Mouse (Mus musculus): Measurements from ENCODE around the gene Tcte2. TPM values are rescaled to one million over a fixed set of nuclear protein-coding genes. Genes with fewer than 3 reads are reported as not detected.

Tcte2 gene
- total RNA-seq, 2 experiments from 2014 or later, result 15.1 to 17.0 TPM

DNA sequence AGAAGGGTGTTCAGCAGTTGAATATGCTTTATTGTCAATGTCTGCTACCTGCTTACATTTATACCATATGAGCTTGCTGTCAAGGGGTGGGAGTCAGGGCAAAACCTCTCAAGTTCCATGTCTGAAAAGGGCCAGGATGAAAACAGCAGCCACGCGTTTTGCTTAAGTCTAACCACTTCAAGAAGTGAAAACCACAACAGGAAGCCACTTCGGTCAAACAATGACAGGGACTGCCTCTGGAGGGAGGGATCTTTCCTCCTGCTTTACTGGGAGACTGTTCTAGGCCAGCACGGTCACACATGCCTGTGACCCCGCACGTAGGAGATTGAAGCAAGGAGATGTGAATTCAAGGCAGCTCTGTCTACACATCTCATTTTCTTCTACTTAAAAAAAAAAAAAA lies 15.3 kb downstream of the Tcte2 start:
- no peak for DNase-seq (ENCODE audit: low spot score in 2 of 2)

DNA sequence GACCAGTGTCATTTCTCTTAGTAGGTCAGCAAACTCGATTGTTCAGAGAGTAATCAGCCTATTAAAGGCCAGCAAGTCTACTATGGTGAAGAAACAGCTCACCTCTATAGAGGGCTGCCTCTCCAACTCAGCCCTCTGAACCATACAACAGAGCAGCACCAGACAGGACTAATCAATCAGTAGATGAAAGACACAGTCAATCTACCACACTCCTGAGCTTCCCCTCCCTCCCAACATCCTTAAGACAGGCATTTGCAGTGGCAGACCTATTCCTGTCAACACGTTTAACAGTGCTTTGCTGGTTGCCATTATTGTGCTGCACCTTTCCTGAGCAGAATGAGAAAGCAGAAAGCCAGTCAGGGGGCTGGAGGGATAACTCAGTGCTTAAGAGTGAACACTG lies 16.3 kb downstream of the Tcte2 start:
- no peak for DNase-seq (ENCODE audit: low spot score in 2 of 2)

DNA sequence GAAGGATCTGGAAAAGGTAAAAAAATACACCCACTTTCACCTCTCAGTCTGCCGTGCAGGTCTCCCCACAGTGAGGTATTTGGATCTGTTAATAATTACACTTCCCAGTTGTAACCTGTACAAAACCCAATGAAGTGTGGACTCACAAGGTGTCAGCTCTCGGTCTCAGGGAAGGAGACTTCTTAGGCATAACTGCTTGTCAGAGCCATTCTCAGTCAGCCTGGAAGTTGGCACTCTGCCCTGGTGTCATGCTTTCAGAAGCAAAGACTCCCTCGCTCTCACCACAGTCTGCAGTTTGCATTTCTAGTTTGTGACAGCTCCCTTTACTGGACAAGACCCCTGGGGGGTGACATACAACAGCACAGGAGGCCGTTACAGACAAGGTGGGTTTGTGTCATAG lies 16.8 kb downstream of the Tcte2 start:
- no peak for DNase-seq (ENCODE audit: low spot score in 2 of 2)

DNA sequence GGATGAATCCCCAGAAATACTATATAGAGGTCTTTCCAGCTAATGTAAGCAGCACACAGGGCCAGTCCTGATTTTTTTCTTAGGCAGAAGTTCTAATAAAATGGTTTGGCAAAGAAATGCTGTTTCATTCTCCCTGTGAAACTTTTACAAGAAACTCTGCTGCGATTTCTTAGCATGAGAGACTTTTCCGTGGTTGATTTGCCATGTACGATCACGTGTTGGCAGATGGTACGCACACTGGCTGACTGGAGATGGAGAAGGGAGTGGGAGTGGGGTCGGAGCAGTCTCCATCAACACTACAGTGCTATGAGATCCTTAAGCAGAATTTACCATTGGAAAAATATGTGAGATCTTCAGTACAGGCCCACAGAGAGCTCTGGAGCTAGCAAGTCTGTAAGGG lies 17.4 kb downstream of the Tcte2 start:
- DNase-seq (ENCODE audit: low spot score in 2 of 2), result no peak

DNA sequence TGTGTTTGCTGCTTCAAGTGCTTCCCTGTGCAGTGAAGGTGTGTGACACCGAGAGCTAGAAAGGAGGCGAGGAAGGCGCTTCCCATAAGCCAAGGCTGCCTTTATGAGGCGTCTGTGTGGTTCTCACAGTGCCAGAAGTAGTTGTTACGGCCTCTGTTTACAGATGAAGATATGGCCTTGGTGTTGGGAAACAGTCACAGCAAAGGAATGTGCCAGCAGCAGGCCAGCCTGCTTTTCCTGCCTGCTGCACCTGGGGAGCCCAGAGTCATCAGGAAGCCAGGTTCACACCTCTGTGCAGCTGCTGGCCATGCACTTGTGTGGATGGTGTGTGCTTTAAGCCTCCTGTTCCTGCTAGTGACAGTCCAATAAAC lies 17.9 kb downstream of the Tcte2 start:
- no peak for DNase-seq (ENCODE audit: low spot score in 2 of 2)

DNA sequence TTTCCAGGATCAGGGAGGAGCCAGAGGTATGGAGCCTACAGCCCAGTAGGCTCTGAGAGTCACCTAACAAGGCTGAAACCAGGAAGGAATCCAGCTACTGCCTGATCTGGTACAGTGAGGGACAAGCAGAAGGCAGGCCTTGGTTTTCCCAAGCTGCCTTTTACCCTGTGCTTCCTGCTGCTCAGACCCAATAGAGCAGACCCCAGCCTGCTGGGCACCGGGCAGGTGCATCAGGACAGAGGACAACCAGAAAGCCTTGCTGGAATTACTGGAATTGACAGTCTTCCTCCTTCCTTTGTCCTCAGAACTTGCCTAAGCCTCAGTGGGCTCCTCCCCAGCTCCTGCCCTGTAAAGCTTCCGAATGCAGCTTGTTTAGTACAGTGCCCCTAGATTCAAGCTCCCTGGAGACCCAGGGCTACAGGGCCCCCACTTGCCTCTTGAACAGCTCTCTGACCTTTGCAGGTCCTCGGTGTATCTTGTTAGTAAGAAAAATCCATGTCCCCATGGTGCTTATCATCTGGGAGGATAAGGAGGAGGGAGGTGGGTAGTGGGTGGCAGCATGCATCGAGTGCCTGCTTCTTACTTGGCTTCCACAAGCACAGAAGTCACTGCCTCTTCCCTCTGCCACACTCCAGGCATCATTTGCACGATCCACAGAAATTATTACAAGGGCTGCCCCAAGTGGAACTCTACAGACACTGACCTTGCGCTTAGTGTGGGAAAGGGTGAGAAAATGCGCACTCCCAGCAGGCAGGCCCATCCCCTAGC lies 18.5 kb downstream of the Tcte2 start:
- no peak for DNase-seq (ENCODE audit: low spot score in 2 of 2)

DNA sequence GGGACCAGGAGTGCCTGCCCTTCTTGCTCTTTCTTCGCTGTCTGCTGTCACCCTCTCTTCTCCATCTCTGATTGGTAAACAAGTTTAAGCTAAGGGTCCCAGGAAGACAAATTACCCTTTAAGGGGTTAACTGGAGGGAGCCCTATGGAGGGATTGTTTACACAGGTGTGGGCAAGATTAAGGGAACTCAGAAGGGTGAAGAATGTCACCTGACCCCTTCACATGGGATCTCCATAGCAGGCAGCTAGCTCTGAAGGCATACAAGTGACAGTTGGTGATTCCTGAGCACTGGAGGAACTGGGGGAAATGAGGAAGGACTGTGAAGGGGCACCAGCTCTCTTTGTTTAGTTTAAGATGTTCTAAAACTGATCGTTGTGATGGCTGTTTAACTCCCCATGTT lies 19.3 kb downstream of the Tcte2 start:
- DNase-seq (ENCODE audit: low spot score in 2 of 2), result no peak

DNA sequence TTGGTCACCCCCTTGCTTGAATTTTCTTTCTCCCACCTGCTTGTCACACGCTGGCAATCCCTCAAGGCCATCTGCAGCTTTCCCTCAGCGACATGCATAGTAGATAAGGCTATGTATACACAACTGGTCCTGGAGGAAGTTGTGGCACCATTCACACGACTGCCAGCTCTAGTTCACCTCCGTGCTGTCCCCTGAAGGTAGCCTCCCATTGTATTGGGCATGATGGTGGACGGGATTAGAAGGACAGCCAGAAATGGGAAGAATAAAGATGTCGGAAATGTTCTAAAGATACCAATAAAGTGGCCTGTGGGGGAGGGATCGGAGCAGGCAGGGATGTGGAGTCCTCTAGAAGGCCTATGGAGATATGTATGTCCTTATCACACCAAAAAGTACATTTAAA lies 20.0 kb downstream of the Tcte2 start:
- no peak for DNase-seq (ENCODE audit: low spot score in 2 of 2)

DNA sequence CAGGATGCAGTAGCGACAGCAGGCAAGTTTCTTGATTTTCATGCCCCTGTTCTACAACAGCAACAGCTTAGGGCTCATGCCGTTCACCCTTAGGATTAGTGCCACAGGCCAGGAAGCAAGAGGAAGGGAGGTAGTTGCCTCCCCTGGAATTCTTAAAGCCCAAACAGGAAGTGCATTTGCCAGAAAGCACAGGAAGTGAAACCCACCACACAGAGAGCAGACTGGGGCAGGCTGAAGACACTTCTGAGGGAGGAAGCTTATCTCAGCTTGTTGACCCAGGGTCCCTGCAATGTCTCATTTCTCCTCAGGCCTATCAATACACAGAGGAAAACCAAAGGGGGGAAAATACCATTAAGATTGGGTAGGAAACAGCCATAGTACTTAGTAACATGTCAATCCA lies 20.8 kb downstream of the Tcte2 start:
- DNase-seq (ENCODE audit: low spot score in 2 of 2), result no peak

DNA sequence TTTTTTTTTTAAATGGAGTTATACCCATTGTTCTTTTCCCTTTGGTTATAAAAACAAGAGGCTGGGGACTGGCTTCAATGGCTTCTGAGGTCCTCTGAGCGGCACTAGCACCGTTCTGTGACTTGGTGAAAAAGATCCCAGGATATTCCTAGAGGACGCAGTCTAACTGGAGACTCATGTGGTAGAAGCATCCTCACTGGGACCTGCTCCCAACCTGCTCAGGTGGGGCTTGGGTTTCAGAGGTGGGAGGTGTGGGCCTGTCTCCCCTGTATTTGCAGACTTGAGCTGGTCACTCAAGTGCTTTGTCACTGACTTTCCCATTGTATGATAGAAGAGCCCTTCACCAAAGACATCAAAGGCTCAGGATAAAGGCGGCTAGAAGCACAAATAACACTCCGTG lies 21.6 kb downstream of the Tcte2 start:
- DNase-seq (ENCODE audit: low spot score in 2 of 2), result no peak

DNA sequence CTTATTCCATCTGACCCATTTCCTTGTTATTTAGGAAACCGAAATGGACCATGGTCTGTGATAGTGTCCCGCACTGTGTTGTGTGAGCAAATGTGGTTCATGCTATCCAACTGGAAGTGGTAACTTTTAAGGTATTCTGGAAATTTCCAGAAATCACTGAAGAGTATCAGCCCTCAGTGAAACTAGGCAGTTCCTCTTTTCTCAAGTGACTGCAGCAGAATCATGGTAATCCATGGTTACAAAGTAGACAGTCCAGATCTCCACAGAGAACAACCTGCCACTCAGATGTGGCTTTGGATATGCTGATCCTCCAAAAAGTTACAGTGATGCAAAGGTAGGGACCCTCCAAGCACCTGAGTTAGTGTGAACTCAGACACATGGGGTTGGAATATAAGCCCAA lies 22.7 kb downstream of the Tcte2 start:
- no peak for DNase-seq (ENCODE audit: low spot score in 2 of 2)

DNA sequence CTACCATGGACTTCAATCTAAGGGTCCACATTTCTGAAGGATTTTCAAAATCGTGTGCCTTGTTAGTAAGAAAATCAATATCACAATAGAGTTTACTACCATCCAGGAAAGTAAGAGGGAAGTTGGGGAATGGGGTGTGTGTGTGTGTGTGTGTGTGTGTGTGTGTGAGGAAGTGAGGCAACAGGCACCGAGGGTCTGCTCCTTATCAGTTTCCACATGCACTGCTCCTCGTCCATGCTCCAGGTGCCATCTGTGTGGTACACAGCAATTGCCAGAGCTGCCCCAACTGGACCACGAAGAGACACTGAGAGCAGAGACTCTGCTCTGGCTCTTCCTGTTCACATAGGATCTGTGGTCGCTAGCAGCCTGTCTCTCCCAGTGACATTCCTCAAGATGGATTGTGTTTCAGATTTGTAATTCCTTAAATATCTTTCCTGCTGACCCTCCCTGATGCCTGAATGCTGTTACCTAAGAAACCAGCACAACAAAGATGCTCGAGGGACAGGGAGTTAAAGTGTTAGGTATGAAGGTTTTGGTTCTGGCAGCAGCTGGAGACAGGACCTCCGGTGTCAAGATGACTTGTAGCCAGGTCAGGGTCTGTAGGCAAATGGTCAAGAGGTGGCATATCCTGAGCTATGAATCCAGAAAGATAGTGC lies 23.4 kb downstream of the Tcte2 start:
- no peak for DNase-seq (ENCODE audit: low spot score in 2 of 2)

DNA sequence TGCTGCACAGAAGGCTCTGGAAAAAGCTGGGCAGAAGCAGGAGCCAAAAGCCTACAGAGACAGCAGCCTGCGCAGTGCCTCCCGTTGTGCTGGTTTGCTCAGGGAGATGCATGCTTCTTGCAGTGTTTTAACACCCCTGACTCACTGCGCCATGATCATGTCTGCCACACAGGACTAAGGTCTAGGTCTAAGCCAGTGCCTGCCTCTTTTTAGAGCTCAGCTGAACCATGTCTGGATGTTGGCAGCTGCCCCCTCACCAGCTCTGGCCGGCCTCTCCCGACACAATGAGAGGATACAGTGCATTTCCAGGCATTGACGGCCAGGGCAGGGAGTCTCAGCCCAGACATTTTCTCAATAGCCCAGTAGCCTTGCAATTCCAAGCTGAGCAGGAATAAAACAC lies 24.3 kb downstream of the Tcte2 start:
- no peak for DNase-seq (ENCODE audit: low spot score in 2 of 2)

DNA sequence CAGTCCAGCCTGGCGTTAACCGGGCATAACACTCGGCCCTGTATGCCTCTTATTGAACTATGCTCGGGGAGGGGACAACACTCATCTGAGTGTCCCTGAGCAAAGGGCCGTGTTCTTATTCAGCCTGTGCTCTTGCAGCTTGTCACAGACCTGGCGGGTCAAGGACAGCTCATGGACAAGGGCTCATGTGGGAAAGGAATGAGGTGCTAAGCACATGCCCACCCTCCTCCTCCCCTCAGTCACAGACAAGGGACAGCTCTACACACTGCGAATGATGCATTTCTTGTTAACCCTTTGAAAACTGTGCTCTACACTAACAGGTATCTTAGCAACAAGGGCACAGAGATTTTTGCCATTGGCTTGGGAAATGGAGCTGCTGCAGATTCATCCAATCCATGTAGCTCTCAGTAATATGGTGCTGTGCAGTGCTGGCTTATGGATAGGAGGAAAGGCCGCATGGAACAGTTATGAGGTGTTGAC lies 25.8 kb downstream of the Tcte2 start:
- no peak for DNase-seq (ENCODE audit: low spot score in 2 of 2)

DNA sequence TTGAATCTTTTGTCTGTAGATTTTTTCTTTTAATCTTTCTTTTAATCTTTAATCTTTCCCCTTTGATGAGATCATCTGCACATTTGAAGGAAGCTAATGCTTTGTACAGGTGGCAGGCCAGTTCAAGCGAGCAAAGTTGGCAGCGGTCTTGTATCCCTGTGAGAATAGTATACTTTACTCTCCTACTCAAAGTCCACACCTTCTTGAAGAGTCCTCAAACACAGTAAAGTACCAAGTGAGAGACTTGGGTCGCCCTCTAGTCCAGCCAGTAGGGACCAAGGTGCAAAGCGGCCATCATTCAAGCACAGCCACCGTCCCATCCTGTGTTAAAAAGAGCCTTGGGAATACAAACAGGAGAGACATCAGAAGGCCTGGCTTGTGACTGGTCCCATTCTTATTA lies 26.6 kb downstream of the Tcte2 start:
- no peak for DNase-seq (ENCODE audit: low spot score in 2 of 2)

DNA sequence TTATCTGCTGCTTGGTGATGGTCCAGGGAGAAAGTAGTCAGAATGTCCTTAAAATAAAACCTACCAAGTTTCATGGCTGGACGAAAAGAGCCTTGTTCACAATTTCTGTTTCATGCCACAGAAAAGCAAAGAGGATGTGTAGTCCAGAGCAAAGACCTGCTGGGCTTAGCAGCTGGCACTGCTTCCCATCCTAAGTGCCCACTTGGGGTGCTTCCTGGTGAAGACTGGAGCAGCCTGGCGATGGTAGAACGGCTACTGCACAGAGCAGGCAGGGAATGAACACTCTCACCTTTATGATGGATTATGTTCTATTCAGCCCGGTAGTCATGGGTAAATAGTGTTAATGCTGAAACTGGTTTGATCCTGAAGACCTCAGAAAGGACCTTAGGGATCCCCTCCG lies 27.7 kb downstream of the Tcte2 start:
- no peak for DNase-seq (ENCODE audit: low spot score in 2 of 2)

DNA sequence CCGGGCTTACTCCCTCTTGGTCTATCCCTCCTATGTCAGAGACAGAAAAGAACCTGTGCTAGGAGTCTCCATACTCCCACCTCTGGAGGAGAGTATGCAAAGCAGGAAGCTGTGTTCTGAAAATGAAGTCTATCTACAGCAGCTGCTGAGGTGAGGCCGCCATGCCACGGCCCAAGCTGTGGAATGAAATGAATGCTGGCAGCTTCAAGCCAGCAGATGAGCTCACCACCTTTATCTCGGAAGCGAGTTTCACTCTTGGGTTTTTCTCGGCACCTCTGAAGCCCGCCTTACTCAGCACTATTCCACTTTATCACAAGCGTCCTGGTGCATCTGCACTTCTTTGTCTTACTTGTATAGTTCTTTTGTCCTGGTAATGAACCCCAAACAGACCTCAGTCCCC lies 28.9 kb downstream of the Tcte2 start:
- DNase-seq (ENCODE audit: low spot score in 2 of 2), result no peak

DNA sequence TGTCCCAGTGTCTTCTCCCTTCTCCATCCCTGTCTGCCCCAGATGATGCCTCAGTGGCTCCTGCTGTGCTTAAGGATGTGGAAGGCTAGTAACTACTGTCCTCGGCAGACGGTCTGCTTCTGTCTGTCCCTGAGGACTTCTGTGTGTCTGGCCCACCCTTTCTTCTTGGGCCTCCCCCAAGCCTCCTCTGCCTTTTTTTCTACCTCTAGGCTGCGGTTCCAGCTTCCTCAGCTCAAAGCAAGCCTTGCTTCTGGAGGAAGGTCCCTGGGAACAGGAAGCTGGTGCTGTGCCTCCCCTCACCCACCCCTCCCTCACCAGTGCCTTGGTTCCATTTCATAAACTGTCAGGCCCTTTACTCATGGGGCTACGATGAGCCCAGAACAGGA lies 29.9 kb downstream of the Tcte2 start:
- no peak for DNase-seq (ENCODE audit: low spot score in 2 of 2)

DNA sequence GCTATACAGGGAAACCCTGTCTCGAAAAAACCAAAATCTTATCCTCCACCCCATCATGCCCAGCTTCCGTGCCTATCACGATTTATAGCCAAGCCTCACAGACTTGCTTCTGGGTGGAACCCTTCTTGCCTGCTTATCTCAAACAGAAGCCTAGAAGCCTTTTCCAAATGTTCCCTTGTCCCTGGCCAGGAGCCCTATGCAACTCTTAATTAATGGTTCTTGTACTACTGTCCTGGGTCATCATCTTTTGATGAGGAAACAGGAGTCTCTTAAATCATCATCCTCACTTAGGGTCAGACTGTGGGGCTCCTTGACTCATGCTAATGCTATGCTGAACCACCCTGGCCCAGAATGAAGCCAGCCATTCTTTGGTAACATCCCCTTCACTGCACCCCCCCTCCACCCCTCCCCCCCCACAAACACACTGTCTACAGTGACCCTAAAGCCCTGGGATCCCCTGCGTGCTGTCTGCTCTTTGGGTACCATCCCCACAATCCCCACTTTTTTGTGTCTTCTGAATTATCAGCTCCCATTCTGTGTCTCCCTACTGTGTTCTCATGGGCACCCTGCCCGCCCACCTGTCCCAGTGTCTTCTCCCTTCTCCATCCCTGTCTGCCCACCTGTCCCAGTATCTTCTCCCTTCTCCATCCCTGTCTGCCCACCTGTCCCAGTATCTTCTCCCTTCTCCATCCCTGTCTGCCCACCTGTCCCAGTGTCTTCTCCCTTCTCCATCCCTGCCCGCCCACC lies 30.5 kb downstream of the Tcte2 start:
- DNase-seq (ENCODE audit: low spot score in 2 of 2), result no peak

DNA sequence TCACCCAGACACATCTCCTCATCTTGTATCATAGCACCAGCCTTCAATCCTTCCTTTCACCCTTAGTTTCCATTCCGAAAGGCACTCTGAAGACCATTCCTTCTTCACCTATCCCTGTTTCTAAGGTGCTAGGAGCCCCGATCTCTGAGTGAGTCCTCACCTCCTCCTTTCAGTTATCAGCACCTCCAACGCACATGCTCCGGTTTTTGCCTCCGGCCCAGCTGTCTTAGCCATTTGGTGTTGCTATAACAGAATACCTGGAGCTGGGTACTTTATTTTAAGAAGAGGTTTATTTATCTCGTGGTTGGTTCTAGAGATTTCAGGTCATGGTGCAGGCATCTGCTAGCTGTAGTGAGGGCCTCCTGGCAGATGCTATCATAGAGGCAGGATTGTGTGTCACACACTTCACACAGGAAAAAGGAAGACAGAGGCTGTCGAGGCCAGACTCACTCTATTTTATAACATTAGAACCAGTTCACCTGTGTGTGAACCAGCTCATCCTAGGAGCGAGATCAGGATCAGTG lies 34.7 kb downstream of the Tcte2 start:
- DNase-seq (ENCODE audit: low spot score in 2 of 2), result no peak

DNA sequence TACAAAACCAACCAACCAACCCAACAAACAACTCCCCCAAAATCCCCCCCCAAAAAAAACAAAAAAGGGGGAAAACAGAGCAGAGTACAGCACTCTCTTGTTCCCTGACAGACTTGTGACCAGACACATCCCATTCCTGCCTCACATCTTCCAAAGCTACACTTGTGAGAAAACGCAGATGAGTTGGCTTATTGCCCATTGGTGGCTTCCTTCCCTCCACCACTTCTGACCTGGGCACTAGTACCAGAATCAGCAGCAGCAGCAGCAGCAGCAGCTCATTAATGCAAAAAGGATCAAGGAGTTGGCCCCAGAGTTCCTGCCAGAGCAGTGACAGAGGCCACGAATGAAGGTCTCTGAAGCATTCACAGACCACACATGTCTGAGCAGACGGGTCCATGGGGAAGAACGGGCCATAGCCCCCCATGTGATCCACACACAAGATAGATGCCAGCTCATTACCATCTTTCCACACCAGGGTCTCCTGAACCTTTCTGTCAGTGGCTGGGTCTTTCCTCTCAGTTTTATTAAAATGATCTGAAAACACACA lies 36.5 kb downstream of the Tcte2 start:
- DNase-seq (ENCODE audit: low spot score in 2 of 2), result no peak

DNA sequence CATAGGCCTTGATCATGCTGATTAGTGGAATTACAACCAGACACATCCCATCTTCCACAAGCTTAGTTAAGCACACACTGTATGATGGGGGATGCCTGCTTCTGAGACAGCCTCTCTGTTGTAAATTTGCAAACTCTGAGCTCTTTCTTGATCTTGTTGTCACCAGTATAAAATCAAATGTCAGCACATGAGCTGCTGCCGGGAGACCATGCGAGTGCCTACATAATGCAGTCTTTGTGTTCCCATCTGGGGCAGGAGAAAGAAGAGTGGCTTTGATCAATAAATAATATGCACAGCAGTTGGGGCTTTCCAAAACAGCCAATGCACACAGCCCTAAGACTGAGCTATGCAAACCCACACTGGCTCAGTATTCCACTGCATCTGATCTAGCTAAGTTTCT lies 39.2 kb downstream of the Tcte2 start:
- no peak for DNase-seq (ENCODE audit: low spot score in 2 of 2)

Measured in layer of hippocampus, postnatal 14 days (tissue).